Mouse (Mus musculus) right cerebral cortex, adult 18-20 months (tissue): Measurements from ENCODE around the gene Ncor1.
"Not testable (repeated sequence)": the region's sequence is repeated elsewhere in the genome, so short reads cannot be mapped to it uniquely, and the experiment has no call there.

ENCODE experiments used
- DNase-seq: peaks from one replicate; pipeline ENCODE4 v3.0.0; 2022; ENCODE audit warnings: mixed read lengths

Ncor1 gene

DNA sequence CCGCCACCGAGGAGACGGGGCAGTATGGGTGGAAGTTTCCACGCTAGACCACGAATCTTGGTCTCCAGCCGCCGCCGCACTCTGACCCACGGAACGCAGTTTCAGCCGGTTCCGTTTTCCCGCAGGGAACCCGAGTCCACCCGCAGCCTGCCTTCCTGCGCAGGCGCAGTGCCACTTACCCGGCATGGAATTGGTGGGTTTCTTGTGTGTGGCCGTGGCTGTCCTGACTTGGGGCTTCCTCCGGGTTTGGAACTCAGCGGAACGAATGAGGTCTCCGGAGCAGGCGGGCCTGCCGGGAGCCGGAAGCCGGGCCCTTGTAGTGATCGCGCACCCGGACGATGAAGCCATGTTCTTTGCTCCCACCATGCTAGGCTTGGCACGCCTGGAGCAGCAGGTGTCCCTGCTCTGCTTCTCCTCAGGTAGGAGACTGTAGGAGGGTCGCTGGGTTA lies at the start of gene Ncor1, which contains the start of gene Pigl:
TSS of gene Ncor1 (minus strand) at position 266 of the 449 bp plus-strand sequence.
TSS of gene Pigl (plus strand) at position 185 of the 449 bp plus-strand sequence.
- peak; percentile 89 for DNase-seq

DNA sequence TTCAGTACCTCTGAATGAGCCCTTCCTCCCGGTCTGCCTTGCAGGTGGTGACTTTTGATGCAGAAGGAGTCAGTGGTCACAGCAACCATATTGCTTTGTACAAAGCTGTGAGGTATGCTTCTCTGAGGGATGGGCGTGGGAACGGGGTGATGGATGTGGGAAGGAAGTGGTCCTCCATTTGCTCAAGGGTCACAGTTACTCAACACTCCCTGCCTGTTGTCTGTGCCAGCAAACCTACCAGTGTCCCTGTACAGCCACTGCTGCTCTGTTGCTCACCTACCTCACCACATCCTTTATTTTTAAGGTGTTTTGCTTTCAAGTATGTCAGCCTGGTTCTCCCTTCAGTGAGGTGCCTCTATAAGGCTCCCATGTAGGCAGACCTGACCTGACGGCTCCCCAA lies 49.3 kb upstream of the Ncor1 start:
- no peak for DNase-seq

DNA sequence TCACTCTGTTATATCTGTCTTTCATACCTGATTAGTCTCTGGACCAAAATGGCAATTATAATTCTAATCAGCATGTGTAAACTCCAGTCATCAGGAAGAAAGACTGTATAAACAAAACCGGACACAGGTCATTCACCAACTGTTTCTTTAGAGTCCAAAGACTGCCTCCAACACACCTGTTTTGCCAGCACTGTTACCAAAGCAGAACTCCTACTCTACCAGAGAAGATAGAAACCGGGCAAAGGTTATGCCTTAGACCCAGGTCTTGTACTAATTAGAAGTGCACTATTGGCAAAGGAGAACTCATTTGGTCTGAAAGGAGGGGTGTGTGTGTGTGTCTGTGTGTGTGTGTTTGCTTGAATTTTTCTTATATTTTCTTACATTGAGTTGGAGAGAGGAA lies 42.2 kb upstream of the Ncor1 start:
- DNase-seq, result no peak

DNA sequence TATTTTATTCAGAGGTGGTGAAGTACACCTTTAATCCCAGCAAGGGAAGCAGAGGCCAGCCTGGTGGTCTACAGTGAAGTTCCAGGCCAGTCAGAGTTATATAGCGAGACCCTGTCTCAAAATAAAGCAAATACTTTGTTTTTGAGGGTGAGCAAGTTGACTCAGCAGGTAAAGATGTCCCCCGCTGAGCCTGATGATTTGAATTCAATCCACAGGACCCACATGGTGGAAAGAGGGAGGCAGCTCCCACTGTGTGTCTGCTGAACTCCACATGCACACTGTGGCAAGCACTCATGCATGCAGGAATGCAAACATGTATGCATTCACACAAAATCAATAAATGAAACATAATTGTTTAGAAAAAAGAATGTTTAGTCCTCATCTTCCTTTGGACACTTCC lies 40.5 kb upstream of the Ncor1 start:
- DNase-seq, result no peak

DNA sequence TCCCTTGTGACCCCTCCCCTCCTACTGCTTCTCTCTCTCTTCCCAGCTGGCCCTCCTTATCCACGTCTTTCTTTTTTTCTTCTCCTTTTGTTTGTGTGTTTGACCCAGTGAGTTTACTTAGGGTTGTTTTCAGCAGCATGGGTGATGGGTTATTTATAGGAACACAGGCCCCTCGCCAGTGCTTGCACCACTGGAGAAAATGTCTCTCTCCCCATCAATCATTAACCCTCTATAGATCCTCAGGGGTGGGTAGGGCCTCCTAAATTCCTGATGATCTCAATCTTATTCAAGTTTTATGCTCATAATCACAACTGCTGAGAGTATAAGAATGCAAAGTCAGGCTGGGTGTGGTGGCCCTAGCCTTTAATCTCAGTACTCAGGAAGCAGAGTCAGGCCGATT lies 38.8 kb upstream of the Ncor1 start:
- DNase-seq, result no peak

DNA sequence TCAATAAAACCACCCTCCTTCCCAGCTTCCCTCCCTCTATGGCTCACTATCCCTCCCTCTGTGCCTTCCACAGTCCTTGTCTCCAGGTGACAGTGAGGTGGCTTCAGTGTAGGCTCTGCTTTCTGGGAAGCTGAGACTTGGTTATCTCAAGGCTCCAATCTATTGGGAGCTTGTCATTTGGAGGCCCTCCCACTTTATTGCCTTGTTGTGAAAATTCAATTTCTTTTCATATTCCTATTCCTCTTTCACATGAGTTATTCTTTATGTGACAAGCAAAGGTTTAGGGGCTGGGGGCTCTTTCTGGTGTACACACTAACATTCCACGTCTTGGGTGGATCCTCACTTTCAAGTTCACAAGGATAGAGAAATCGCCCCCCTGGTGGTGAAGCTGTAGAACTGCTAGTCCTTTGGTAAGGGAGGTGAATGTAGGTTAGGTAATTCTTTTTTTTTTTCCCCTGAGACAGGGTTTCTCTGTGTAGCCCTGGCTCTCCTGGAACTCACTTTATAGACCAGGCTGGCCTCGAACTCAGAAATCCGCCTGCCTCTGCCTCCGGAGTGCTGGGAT lies 37.9 kb upstream of the Ncor1 start:
- DNase-seq, result no peak

DNA sequence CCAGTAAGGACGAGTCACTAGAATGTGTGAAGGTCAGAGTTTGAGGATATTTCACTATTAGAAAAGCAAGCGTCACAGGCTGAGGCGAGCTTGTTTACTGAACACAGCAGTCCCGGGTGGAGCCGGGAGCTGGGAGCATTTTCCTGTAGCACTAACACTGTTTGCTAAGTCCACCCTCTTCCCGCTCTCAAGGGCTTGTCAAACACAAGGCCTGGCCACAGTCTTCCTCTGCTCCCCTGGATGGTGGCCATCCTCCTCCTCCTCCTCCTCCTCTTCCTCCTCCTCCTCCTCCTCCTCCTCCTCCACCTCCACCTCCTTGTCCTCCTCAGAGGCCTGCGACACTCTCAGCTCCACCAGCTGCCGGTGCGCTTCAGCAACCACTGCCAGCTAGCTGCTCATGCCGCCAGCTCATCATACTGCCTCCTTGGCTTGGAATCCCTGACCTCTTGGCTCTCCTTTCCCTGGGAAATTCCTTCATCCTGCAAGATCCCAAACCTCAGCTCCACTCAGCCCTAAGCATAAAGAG lies 37.0 kb upstream of the Ncor1 start:
- peak; percentile 13 for DNase-seq

DNA sequence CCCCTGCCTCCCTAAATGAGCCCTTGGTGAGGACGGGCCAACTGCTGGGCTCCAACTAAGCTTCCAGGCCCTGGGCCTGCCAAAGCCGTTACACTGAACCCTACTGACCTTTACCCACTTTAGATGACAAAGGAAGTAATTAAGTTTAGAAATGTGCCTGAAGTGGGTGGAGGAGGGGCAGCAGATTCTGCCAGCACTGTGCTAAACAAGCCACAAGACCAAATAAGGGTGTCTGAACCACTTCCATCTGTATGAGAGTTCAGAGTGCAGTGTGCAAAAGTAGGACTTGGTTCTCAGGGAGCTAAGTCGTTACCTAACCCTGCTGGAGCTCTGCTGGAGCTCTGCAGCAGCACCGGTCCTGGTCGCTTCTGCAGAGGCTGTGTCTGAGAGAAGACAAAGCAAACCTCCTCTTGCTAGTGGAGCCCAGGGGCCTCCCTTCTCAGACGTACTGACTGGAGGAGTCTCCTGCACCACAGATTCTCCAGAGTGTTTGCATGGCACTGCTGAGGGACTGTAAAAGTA lies 36.5 kb upstream of the Ncor1 start:
- DNase-seq, result peak; percentile 13

DNA sequence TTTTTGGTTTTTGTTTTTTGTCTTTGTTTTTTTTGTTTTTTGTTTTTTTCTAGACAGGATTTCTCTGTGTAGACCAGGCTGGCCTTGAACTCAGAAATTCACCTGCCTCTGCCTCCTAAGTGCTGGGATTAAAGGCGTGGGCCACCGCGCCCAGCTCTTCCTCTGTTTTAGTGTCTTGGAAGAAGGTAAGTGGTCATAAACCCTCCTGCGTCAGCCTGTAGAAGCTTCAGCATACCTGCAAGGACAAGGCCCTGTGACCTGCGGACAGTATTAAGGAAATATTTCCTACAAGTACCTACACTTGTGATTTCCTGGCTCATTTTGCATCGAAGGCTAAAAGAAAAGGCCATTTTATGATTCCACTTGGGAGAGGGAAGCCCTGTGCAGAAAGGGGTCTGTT lies 35.4 kb upstream of the Ncor1 start:
- DNase-seq, result no peak

DNA sequence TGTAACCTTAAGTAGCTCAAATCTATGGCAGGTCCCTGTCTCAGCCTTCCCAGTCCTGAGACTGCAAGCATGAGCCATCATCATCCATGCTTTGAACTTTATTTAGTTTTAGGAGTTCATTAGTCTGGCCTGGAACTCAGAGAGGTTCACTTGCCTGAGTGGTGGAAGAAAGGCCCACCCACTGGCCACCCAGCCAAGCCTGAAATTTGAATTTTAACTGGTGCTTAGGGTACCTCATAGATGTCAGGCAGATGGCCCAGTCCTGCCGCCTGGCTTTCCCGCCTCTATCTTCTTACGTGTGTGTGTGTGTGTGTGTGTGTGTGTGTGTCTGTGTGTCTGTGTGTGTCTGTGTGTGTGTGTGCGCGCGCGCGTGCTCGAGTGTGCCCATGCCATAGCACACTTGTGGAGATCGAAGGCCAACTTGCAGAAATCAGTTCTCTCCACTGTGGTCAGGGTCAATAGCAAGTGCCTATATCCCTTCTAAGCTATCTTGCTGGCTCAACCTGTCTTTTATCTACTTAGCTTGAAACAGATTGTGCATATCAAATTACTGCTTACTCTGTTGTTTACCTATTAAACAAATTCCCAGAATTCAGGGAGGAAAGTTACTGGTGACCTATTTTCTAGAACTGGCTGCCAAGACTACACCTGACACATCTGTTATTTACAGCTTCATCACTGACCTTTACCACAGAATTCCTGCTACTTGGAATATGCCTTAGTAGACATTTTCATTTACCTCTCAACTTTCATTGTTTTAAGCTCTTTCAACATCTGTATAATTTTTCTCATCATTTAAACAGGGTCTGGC lies 29.4 kb upstream of the Ncor1 start:
- DNase-seq, result no peak

DNA sequence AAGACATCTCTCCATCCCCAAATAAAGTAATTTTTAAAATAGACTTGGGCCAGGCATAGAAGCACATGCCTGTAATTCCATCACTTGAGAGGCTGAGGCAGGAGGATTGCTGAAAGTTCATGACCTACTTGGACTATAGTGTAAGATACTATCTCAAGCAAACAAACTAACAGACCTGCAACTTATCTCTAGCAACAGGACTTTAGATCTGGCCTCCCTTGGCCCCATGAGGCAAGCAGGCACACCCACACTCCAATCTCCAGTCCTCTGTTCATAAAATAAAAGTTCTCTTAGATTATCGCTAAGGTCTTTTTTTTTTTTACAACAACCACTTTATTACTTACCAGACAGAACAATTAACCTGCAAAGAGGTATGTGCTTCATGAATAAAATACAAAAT lies 28.6 kb upstream of the Ncor1 start:
- DNase-seq, result no peak

DNA sequence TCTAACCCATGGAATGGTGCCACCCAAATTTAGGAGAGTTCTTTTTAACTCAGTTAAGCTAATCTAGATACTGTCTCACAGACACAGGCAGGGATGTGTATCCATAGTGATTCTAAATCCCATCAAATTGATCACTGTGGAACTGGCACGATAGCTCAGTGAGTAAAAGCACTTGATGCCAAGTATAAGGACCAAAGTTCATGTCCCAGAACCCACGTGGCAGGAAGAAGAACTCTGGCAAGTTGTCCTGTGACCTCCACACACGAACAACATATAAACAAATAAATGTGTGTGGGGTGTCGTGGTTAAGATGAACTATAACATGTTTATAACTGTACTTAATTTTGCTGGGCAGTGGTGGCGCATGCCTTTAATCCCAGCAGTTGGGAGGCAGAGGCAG lies 21.2 kb upstream of the Ncor1 start:
- DNase-seq, result no peak

DNA sequence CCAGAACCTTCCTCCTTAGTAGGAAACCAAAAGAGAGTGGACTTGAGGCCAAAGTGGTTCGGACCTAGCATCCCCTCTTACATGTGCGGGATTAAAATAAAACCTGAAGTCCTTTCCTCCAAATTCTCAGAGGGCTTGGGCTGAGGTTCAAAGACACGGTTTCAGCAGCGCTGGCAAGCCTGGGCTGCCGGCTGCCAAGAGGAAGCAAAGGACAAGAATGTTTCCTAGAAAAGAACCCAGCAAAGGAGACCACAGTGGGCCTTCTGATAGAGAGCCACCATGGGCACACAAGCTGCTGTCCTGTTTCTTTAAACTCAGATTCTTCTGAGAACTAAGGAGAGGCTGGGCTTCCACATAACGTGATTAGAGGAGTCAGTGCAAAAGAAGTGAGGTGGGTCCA lies 20.6 kb upstream of the Ncor1 start:
- DNase-seq, result no peak

DNA sequence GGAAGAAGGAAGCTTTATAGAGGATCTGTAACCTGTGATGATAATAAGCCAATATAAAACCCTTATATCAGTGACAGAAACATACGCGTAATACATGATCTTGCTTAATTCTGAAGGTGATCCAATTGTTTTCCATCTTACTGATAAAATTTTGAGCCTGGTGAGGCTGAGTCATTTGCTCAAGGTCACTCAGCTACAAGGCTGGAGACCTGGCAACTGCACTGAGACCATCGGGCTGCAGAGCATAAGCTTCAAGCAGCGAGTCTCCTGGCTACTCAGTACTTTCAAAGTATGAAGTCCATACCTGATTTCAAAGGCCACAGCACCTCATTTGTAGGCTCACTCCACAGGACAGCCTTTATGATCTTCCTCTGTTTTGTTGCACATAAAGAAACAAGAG lies 17.8 kb upstream of the Ncor1 start:
- no peak for DNase-seq

DNA sequence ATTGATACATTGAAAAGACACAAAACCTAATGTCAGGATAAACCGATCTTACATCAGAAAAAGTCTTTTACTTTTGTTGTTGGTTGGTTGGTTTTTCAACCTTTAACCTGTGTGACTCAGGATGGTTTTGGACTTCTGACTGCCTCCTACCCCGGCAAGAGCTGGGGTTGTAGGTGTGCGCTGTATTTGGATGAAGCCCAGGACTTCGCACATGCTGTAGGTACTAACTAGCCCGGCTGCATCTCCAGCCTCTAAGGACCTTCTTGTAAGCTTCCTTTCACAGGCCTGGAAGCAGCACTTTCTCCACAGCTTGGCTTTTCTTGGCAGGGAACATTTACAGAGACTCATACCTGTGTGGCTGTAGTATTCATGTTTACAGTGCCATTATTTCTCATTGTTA lies 15.2 kb upstream of the Ncor1 start:
- DNase-seq, result no peak

DNA sequence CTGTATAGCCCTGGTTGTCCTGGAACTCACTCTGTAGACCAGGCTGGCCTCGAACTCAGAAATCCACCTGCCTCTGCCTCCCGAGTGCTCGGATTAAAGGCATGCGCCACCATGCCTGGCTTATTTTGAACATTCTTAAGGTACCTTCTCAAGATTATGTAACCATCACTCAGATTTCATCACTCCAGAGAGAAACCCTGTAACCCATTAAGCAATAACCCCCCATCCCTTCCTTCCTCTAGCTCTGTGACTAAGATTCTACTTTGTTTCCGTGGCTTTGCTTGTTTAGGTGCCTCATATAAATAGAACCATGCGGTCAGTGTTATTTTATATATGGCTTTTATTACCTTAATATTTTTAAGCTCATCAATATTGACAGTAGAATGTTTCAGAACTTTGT lies 12.1 kb upstream of the Ncor1 start:
- no peak for DNase-seq

DNA sequence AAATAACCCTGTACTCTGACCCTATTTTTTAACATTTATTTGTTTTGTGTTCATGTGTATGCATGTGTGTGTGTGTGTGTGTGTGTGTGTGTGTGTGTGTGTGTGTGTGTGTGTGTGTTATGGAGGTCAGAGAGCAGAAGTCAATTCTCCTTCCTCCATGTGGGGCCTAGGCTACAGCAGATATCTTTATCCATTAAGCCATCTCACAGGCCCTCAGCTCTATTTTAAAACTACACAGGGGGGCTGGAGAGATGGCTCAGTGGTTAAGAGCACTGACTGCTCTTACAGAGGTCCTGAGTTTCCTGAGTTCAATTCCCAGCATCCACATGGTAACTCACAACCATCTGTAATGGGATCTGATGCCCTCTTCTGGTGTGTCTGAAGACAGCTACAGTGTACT lies 8.9 kb upstream of the Ncor1 start:
- not testable (repeated sequence) for DNase-seq

DNA sequence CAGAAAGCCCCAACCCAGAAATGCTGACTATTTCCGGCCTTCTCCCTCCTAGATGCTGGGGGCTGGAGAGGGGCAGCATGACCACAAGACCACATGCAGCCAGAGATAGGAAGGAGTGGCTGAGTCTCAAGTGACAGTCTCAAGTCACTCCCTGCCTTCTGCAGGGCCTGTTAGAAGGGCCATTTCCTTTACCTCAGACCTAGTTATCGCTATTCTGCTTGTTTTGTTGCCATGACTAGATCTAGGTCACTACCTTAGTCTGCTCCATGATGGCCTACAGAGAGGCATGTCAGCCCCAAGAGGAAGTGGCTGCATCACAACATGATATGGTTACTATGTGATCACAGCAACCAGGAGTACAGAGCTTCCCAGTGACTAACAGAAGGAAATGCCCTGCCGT lies 8.2 kb upstream of the Ncor1 start:
- no peak for DNase-seq

DNA sequence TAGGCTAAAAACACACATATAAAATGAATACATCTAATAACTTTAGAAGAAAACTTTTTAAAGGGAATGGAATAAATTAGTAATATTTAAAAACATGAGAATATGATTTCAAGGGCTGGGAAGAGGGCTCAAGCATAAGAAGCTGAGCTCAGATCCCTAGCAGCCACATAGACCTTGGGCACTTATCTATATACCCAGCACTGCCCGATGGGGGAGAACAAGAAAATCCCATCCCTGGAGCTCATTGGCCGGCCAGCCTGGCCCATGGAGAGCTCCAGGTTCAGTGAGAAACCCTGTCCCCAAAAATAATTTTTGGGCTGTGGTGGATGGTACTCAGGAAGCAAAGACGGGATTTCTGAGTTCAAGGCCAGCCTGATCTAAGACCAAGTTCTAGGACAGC lies 7.5 kb upstream of the Ncor1 start:
- DNase-seq, result no peak

DNA sequence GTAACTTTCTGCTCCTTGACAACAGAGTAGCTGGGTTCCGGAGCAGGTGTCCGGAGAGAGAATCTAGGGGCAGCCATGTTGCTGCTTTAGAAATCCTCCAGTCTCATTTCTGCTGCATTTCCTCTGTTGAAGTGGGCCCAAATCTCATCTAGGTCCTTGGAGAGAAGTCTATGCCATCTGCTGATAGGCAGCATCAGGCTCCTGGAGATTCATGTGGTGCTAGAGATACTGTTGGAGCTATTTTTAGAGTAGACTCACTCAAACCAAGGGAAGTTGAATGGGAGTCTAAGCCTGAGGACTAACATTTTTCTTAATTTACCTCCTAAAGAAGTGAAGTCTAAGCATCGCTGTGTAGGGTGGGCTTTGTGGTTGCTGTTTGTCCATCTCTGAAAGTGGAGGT lies 6.4 kb upstream of the Ncor1 start:
- no peak for DNase-seq

DNA sequence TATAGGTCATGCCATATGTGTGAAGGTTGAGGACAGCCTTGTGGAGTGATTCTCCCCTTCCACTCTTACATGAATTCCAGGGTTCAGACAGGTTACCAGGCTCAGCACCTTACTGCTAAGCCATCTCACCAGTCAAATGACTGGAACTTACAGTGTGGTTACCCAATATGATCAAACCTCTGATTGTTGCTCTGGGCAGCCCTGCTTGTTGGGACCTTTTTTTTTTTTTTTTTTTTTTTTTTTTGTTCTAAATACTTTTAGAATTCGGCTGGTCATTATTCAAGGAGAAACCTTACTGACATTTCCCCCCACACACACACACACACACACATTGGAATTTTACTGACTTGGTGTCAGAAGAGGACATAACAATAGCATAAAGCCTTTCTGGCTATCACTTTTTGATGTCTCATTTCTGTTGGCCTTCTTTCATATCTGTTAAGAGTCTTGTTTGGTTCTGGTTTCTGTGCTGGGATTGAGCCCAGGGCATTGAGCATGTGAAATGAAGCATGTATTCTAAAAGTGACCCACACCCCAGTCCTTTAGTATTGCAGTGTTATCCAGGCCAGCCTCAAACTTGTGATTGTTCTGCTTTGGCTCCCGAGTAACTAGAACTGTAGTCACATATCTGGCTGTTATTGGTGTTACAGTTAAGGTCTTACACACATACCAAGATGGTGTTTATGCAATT lies 5.0 kb upstream of the Ncor1 start:
- no peak for DNase-seq

DNA sequence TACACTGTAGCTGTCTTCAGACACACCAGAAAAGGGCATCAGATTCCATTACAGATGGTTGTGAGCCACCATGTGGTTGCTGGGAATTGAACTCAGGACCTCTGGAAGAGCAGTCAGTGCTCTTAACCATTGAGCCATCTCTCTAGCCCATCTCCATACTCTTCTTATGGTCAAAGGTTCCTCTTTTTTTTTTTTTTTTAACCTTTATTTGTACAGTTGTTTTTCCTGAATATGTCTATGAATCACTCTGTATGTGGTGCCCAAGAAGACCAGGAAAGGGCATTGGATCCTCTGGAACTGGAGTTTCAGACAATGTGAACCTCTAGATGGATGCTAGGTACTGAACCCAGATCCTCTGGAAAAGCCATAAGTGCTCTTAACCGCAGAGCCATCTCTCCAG lies 4.2 kb upstream of the Ncor1 start:
- DNase-seq, result not testable (repeated sequence)

DNA sequence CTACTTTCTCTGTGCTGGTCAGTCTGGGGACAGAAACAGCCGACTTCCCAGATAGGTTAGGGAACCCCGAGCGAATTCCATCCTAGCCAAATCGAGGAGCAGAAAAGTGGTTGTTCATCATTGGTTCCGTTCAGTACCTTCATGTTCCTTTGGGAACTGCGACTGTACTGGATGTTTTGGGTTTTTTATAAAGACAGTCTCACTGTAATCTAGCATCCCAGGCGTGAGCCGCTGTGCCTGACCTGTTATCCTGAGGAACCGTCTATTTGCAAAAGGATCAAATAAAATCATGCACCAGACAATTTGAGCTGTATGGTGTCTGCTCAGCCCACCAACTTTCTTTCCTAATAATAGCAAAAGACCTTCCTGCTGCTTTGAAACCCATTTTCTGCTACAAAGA lies 439 bp upstream of the Ncor1 start:
- no peak for DNase-seq

DNA sequence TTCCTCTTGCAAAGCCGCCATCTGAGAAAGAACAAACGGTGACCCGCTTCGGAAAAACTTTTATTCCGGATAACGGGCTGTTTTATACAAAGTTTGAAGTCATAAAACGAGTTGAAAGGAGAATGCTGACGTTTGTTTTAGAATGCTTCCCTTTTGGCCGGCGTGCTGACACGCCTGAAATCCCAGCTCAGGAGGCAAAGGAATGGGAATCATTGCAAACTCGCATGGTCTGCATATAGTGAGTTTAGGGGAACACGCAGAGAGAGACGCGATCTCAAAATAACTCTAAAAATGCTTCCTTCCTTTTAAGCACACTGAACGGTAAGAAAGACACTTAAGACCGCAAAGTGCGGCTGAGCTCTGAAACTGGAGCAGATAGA lies 460 bp downstream of the Ncor1 start:
- peak; percentile 13 for DNase-seq
